Mouse (Mus musculus): ENCODE results near the gene Npr1. TPM values are rescaled to one million over a fixed set of nuclear protein-coding genes. Genes with fewer than 3 reads are reported as not detected.

Gene Npr1
- total RNA-seq, 2 experiments from 2014 or later, result 241 to 269 TPM

Other genes starting within 250 kb of the Npr1 start
- gene Jtb, start 234.3 kb downstream of the Npr1 start, total RNA-seq (2021), result 10 to 100 TPM; 66.2 to 72.2 TPM
- under 1 TPM; 0.36 to 0.38 TPM for gene Creb3l4, start 222.4 kb downstream of the Npr1 start, total RNA-seq (2021)
- 100 to 1,000 TPM; 115 to 116 TPM for gene Slc39a1, start 217.7 kb downstream of the Npr1 start, total RNA-seq (2021)
- 10 to 100 TPM; 48.5 to 51.0 TPM for gene Crtc2, start 211.7 kb downstream of the Npr1 start, total RNA-seq (2021)
- 1 to 10 TPM; 8.6 to 9.1 TPM for gene Dennd4b, start 200.7 kb downstream of the Npr1 start, total RNA-seq (2021)
- 10 to 100 TPM; 50.0 to 64.5 TPM for gene Gatad2b, start 172.7 kb downstream of the Npr1 start, total RNA-seq (2021)
- gene Slc27a3, start 75.9 kb downstream of the Npr1 start, total RNA-seq (2021), result 100 to 1,000 TPM; 102 to 110 TPM
- 10 to 100 TPM; 71.1 to 98.9 TPM for gene Ints3, start 32.2 kb downstream of the Npr1 start, total RNA-seq (2021)
- 10 to 100 TPM; 49.3 to 53.1 TPM for gene Ilf2, start 10.3 kb upstream of the Npr1 start, total RNA-seq (2021)
- 10 to 100 TPM; 57.3 to 59.8 TPM for gene Snapin, start 25.2 kb upstream of the Npr1 start, total RNA-seq (2021)
- gene Chtop, start 43.6 kb upstream of the Npr1 start, total RNA-seq (2021), result 100 to 1,000 TPM; 112 to 115 TPM
- 100 to 1,000 TPM; 141 to 298 TPM for gene S100a1, start 48.5 kb upstream of the Npr1 start, total RNA-seq (2021)
- 10 to 100 TPM; 33.3 to 49.1 TPM for gene S100a13, start 48.6 kb upstream of the Npr1 start, total RNA-seq (2021)
- gene S100a14, start 61.0 kb upstream of the Npr1 start, total RNA-seq (2021), result under 1 TPM in 1 of 2 experiments, not detected in 1; 0.58 TPM
- gene S100a16, start 71.4 kb upstream of the Npr1 start, total RNA-seq (2021), result 10 to 100 TPM; 52.3 to 61.9 TPM
- gene S100a3, start 94.7 kb upstream of the Npr1 start, total RNA-seq (2021), result not detected
- gene S100a2, start 124.4 kb upstream of the Npr1 start, total RNA-seq (2021), result not detected
- not detected for gene Gm42674, start 136.0 kb upstream of the Npr1 start, total RNA-seq (2021)
- gene S100a4, start 137.9 kb upstream of the Npr1 start, total RNA-seq (2021), result 10 to 100 TPM in 1 of 2 experiments, 1 to 10 TPM in 1; 5.1 to 14.9 TPM
- not detected for gene S100a5, start 142.7 kb upstream of the Npr1 start, total RNA-seq (2021)
- 100 to 1,000 TPM in 1 of 2 experiments, 10 to 100 TPM in 1; 40.3 to 108 TPM for gene S100a6, start 147.0 kb upstream of the Npr1 start, total RNA-seq (2021)
- gene S100a7a, start 188.2 kb upstream of the Npr1 start, total RNA-seq (2021), result under 1 TPM; 0.23 to 0.54 TPM
- not detected for gene S100a8, start 203.1 kb upstream of the Npr1 start, total RNA-seq (2021)
- not detected for gene S100a9, start 229.9 kb upstream of the Npr1 start, total RNA-seq (2021)

Data from adrenal gland, adult 18-20 months (tissue).